Mouse (Mus musculus) stomach, postnatal 0 days (tissue): ENCODE measurements around the gene Olfr69.

Experiments
- CTCF ChIP-seq: IDR thresholded peaks from 2 replicates; pipeline ENCODE4 v1.5.1; 2016; ENCODE audit warnings: antibody characterized with exemption, low read depth, mild to moderate bottlenecking, moderate library complexity
- EP300 ChIP-seq: optimal IDR thresholded peaks from 2 replicates; pipeline ENCODE3; 2016; ENCODE audit warnings: antibody characterized with exemption

- TF ChIP-seq CTCF (no peak), EP300 (no peak)
These were observed 20.3 kb upstream of the Olfr69 start, which contains the start of gene Olfr67 for GRCm38 (mm10) chr7:103791721-103792120.
